Mouse (Mus musculus): ENCODE results near the gene Pdlim1. TPM values are rescaled to one million over a fixed set of nuclear protein-coding genes. Genes with fewer than 3 reads are reported as not detected.

The Pdlim1 gene
- polyA plus RNA-seq, 1 experiment from 2014 or later: 34.4 TPM

GRCm38 (mm10) chr19:40294231-40294630, 22.6 kb upstream of the Pdlim1 start:
- H3K27me3 ChIP-seq (ENCODE audit: insufficient read depth, low read length): no peaks in the 10 kb centered on the region
- H3K36me3 ChIP-seq (ENCODE audit: insufficient read depth, low read length): no peaks in the 10 kb centered on the region
- DNase-seq (ENCODE audit: low spot score) (no peak), ATAC-seq (replicated peaks; ENCODE audit: low FRiP score, low read depth) (no peak)
- no peaks in the 10 kb centered on the region for H3K9me3 ChIP-seq (replicated peaks; ENCODE audit: low read length)
- 79% methylated on average over 1 of the region's 1 CpGs for WGBS
- H3K9ac ChIP-seq (ENCODE audit: low read depth, low read length): no peak overlapping the region
- no peak overlapping the region for H3K27ac ChIP-seq
- H3K4me3 ChIP-seq (replicated peaks; ENCODE audit: low read depth, low read length): no peak overlapping the region
- no peaks in the 10 kb centered on the region for H3K4me1 ChIP-seq (replicated peaks; ENCODE audit: insufficient read depth, low read length)
- TF ChIP-seq CTCF (IDR thresholded peaks at IDR 0.05; ENCODE audit: low read depth): no peak
- no peak overlapping the region for H3K4me2 ChIP-seq (ENCODE audit: low read length)

GRCm38 (mm10) chr19:40293791-40294190, 22.1 kb upstream of the Pdlim1 start:
- DNase-seq (ENCODE audit: low spot score) (no peak), ATAC-seq (replicated peaks; ENCODE audit: low FRiP score, low read depth) (no peak)
- H3K4me3 ChIP-seq (replicated peaks; ENCODE audit: low read depth, low read length): no peak overlapping the region
- no peak overlapping the region for H3K4me2 ChIP-seq (ENCODE audit: low read length)
- TF ChIP-seq CTCF (IDR thresholded peaks at IDR 0.05; ENCODE audit: low read depth): no peak
- H3K4me1 ChIP-seq (replicated peaks; ENCODE audit: insufficient read depth, low read length): no peaks in the 10 kb centered on the region
- H3K27ac ChIP-seq: no peak overlapping the region
- no peaks in the 10 kb centered on the region for H3K9me3 ChIP-seq (replicated peaks; ENCODE audit: low read length)
- 91% methylated on average over 6 of the region's 6 CpGs for WGBS
- no peaks in the 10 kb centered on the region for H3K36me3 ChIP-seq (ENCODE audit: insufficient read depth, low read length)
- no peak overlapping the region for H3K9ac ChIP-seq (ENCODE audit: low read depth, low read length)
- no peaks in the 10 kb centered on the region for H3K27me3 ChIP-seq (ENCODE audit: insufficient read depth, low read length)

- H3K4me3 ChIP-seq (replicated peaks; ENCODE audit: low read depth, low read length): no peak overlapping the region
- H3K27me3 ChIP-seq (ENCODE audit: insufficient read depth, low read length): no peaks in the 10 kb centered on the region
- DNase-seq (ENCODE audit: low spot score) (no peak), ATAC-seq (replicated peaks; ENCODE audit: low FRiP score, low read depth) (no peak)
- H3K36me3 ChIP-seq (ENCODE audit: insufficient read depth, low read length): no peaks in the 10 kb centered on the region
- H3K9me3 ChIP-seq (replicated peaks; ENCODE audit: low read length): no peaks in the 10 kb centered on the region
- H3K27ac ChIP-seq: no peak overlapping the region
- WGBS: 76% methylated on average over 6 of the region's 6 CpGs
- no peak for TF ChIP-seq CTCF (IDR thresholded peaks at IDR 0.05; ENCODE audit: low read depth)
- H3K9ac ChIP-seq (ENCODE audit: low read depth, low read length): no peak overlapping the region
- H3K4me1 ChIP-seq (replicated peaks; ENCODE audit: insufficient read depth, low read length): no peaks in the 10 kb centered on the region
- no peak overlapping the region for H3K4me2 ChIP-seq (ENCODE audit: low read length)
These were observed 18.6 kb upstream of the Pdlim1 start for GRCm38 (mm10) chr19:40290099-40290724.

- Histone ChIP-seq H3K27ac (no peak overlapping the region), H3K36me3 (ENCODE audit: insufficient read depth, low read length) (no peaks in the 10 kb centered on the region), H3K27me3 (ENCODE audit: insufficient read depth, low read length) (no peaks in the 10 kb centered on the region), H3K9me3 (replicated peaks; ENCODE audit: low read length) (no peaks in the 10 kb centered on the region), H3K9ac (ENCODE audit: low read depth, low read length) (no peak overlapping the region), H3K4me1 (replicated peaks; ENCODE audit: insufficient read depth, low read length) (no peaks in the 10 kb centered on the region), H3K4me2 (ENCODE audit: low read length) (no peak overlapping the region), H3K4me3 (replicated peaks; ENCODE audit: low read depth, low read length) (no peak overlapping the region)
- WGBS: 80% methylated on average over 9 of the region's 9 CpGs
- no peak for ATAC-seq (replicated peaks; ENCODE audit: low FRiP score, low read depth)
- no peak for TF ChIP-seq CTCF (IDR thresholded peaks at IDR 0.05; ENCODE audit: low read depth)
- DNase-seq (ENCODE audit: low spot score): no peak
These were observed 16.8 kb upstream of the Pdlim1 start for GRCm38 (mm10) chr19:40288415-40288814.

GRCm38 (mm10) chr19:40284704-40285103, 13.1 kb upstream of the Pdlim1 start:
- no peaks in the 10 kb centered on the region for H3K36me3 ChIP-seq (ENCODE audit: insufficient read depth, low read length)
- WGBS: 88% methylated on average over 2 of the region's 2 CpGs
- ATAC-seq (replicated peaks; ENCODE audit: low FRiP score, low read depth) (no peak), DNase-seq (ENCODE audit: low spot score) (no peak)
- H3K4me1 ChIP-seq (replicated peaks; ENCODE audit: insufficient read depth, low read length): no peaks in the 10 kb centered on the region
- H3K4me2 ChIP-seq (ENCODE audit: low read length): no peak overlapping the region
- no peak overlapping the region for H3K4me3 ChIP-seq (replicated peaks; ENCODE audit: low read depth, low read length)
- H3K9ac ChIP-seq (ENCODE audit: low read depth, low read length): no peak overlapping the region
- no peak overlapping the region for H3K27ac ChIP-seq
- no peaks in the 10 kb centered on the region for H3K9me3 ChIP-seq (replicated peaks; ENCODE audit: low read length)
- no peaks in the 10 kb centered on the region for H3K27me3 ChIP-seq (ENCODE audit: insufficient read depth, low read length)
- TF ChIP-seq CTCF (IDR thresholded peaks at IDR 0.05; ENCODE audit: low read depth): no peak

GRCm38 (mm10) chr19:40283415-40283814, 11.8 kb upstream of the Pdlim1 start:
- Histone ChIP-seq H3K27ac (no peak overlapping the region), H3K9ac (ENCODE audit: low read depth, low read length) (no peak overlapping the region), H3K4me3 (replicated peaks; ENCODE audit: low read depth, low read length) (no peak overlapping the region), H3K36me3 (ENCODE audit: insufficient read depth, low read length) (no peaks in the 10 kb centered on the region), H3K4me1 (replicated peaks; ENCODE audit: insufficient read depth, low read length) (no peaks in the 10 kb centered on the region), H3K27me3 (ENCODE audit: insufficient read depth, low read length) (no peaks in the 10 kb centered on the region), H3K9me3 (replicated peaks; ENCODE audit: low read length) (no peaks in the 10 kb centered on the region), H3K4me2 (ENCODE audit: low read length) (no peak overlapping the region)
- DNase-seq (ENCODE audit: low spot score): no peak
- no peak for TF ChIP-seq CTCF (IDR thresholded peaks at IDR 0.05; ENCODE audit: low read depth)
- 57% methylated on average over 2 of the region's 2 CpGs for WGBS
- ATAC-seq (replicated peaks; ENCODE audit: low FRiP score, low read depth): no peak

Measured in kidney, postnatal 0 days (tissue).